Comparison of ENCODE assay signal across 20 mouse cellular contexts in genomic region chr4:128648567-128649255, GRCm38 (mm10). TPM values are rescaled to one million over a fixed set of nuclear protein-coding genes. Genes with fewer than 3 reads are reported as not detected.
DNase-seq lines count a peak whose midpoint lies in the region; ATAC-seq and TF ChIP-seq lines count a peak whose summit lies in the region.
"Had no signal": no experiment of that assay in that cellular context is flagged by ENCODE, and none has a peak within 500 bp of the region (broad histone marks: within the 10 kb centered on the region; RNA-seq: fewer than 3 reads in every experiment).

No protein-coding gene starts in this region.

- H3K36me3 ChIP-seq in hindbrain, embryonic 10.5 days: no peaks in the 10 kb centered on the region
- no peaks in the 10 kb centered on the region for H3K36me3 ChIP-seq in hindbrain, postnatal 0 days (ENCODE audit: insufficient read depth, low read length)
- no peaks in the 10 kb centered on the region for H3K36me3 ChIP-seq in liver, postnatal 0 days (replicated peaks; ENCODE audit: insufficient read depth, low read length)
- H3K36me3 ChIP-seq: embryonic facial prominence, embryonic 13.5 days; heart, embryonic 15.5 days; limb, embryonic 12.5 days had no signal

- peaks cover 36% of the 10 kb centered on the region for H3K4me1 ChIP-seq in hindbrain, embryonic 10.5 days (replicated peaks)
- H3K4me1 ChIP-seq in hindbrain, postnatal 0 days (ENCODE audit: insufficient read depth, low read length): no peaks in the 10 kb centered on the region
- H3K4me1 ChIP-seq in liver, postnatal 0 days (ENCODE audit: insufficient read depth): peaks cover 7% of the 10 kb centered on the region

- ATAC-seq in hindbrain, postnatal 0 days: no peak
- peak; percentile 70 for ATAC-seq in liver, postnatal 0 days

- no peak overlapping the region for H3K4me3 ChIP-seq in hindbrain, embryonic 10.5 days
- no peak overlapping the region for H3K4me3 ChIP-seq in hindbrain, postnatal 0 days (ENCODE audit: low read length)
- no peak overlapping the region for H3K4me3 ChIP-seq in liver, postnatal 0 days (ENCODE audit: low read depth, low read length)
- H3K4me3 ChIP-seq: embryonic facial prominence, embryonic 13.5 days; heart, embryonic 15.5 days; left cerebral cortex, adult 2 months; limb, embryonic 12.5 days; myocyte had no signal

- no peak overlapping the region for H3K4me2 ChIP-seq in hindbrain, postnatal 0 days (ENCODE audit: low read depth, low read length)
- no peak overlapping the region for H3K4me2 ChIP-seq in liver, postnatal 0 days (ENCODE audit: low read depth, low read length)
- H3K4me2 ChIP-seq: embryonic facial prominence, embryonic 13.5 days; heart, embryonic 15.5 days; limb, embryonic 12.5 days; lung, embryonic 14.5 days had no signal

- DNase-seq in hindbrain, embryonic 10.5 days (ENCODE audit: low spot score): peak; percentile 46
- DNase-seq in hindbrain, postnatal 0 days (ENCODE audit: low spot score): no peak
- DNase-seq in embryo, embryonic 9.5 days (ENCODE audit: extremely low spot score): peak; percentile 62
- peak; percentile 92 for DNase-seq in kidney, adult 9 months
- no peak for DNase-seq in liver, postnatal 0 days
- no peak for DNase-seq in right cerebral cortex, postnatal 14 days
- DNase-seq in right cerebral cortex, postnatal 4 days: no peak
- DNase-seq: adrenal gland, adult 2 months; cerebellum, postnatal 14 days; heart, adult 18-20 months; lung, postnatal 4 days; midbrain, embryonic 14.5 days; thymus, postnatal 14 days had no signal

- H3K9me3 ChIP-seq in hindbrain, embryonic 10.5 days: no peaks in the 10 kb centered on the region
- H3K9me3 ChIP-seq in hindbrain, postnatal 0 days (ENCODE audit: low read length): no peaks in the 10 kb centered on the region
- H3K9me3 ChIP-seq in liver, postnatal 0 days (ENCODE audit: low read length): no peaks in the 10 kb centered on the region
- H3K9me3 ChIP-seq: embryonic facial prominence, embryonic 13.5 days; heart, embryonic 15.5 days; limb, embryonic 12.5 days had no signal

- H3K27me3 ChIP-seq in hindbrain, embryonic 10.5 days (ENCODE audit: insufficient read depth, poor library complexity, severe bottlenecking): no peaks in the 10 kb centered on the region
- no peaks in the 10 kb centered on the region for H3K27me3 ChIP-seq in hindbrain, postnatal 0 days (ENCODE audit: insufficient read depth, low read length)
- no peaks in the 10 kb centered on the region for H3K27me3 ChIP-seq in liver, postnatal 0 days (ENCODE audit: insufficient read depth, low read length)
- H3K27me3 ChIP-seq: embryonic facial prominence, embryonic 13.5 days; heart, embryonic 15.5 days; limb, embryonic 12.5 days had no signal

- TF ChIP-seq CTCF in hindbrain, postnatal 0 days (IDR thresholded peaks at IDR 0.05; ENCODE audit: low read depth): no peak
- no peak for TF ChIP-seq CTCF in liver, postnatal 0 days (IDR thresholded peaks at IDR 0.05; ENCODE audit: low read depth)

- WGBS in hindbrain, embryonic 10.5 days: 59% methylated on average over 8 of the region's 8 CpGs
- WGBS in hindbrain, postnatal 0 days: 54% methylated on average over 8 of the region's 8 CpGs
- WGBS in liver, postnatal 0 days (ENCODE audit: insufficient replicate concordance): 53% methylated on average over 8 of the region's 8 CpGs

- no peak for TF ChIP-seq EP300 in liver, postnatal 0 days (IDR thresholded peaks at IDR 0.05; ENCODE audit: low read depth)

- no peak overlapping the region for H3K9ac ChIP-seq in hindbrain, postnatal 0 days (replicated peaks; ENCODE audit: low read length)
- H3K9ac ChIP-seq in liver, postnatal 0 days (replicated peaks): no peak overlapping the region
- H3K9ac ChIP-seq: embryonic facial prominence, embryonic 13.5 days; heart, embryonic 15.5 days; limb, embryonic 12.5 days; lung, embryonic 14.5 days had no signal

- no peak overlapping the region for H3K27ac ChIP-seq in hindbrain, embryonic 10.5 days
- H3K27ac ChIP-seq in hindbrain, postnatal 0 days: no peak overlapping the region
- peak overlapping the region; percentile 39; the same call in 1 of the 2 replicates for H3K27ac ChIP-seq in liver, postnatal 0 days (ENCODE audit: low read depth)
- H3K27ac ChIP-seq: embryonic facial prominence, embryonic 13.5 days; heart, embryonic 15.5 days; left cerebral cortex, adult 2 months; limb, embryonic 12.5 days had no signal

RNA-seq across cellular contexts. Expression of gene Phc2, which starts 5.8 kb away (rescaled TPM):
- 41.9 and 62.2 TPM in 2 replicates for polyA plus RNA-seq in hindbrain, embryonic 10.5 days (2016; fragmentation: Nextera tagmentation; extraction: Ambion mirVana)
- total RNA-seq in hindbrain, postnatal 0 days (2014; rRNA removed): 103 and 125 TPM in 2 replicates
- 46.1 and 50.7 TPM in 2 replicates for polyA plus RNA-seq in hindbrain, postnatal 0 days (2015; fragmentation: Nextera tagmentation; extraction: Ambion mirVana)
- polyA plus RNA-seq in liver, postnatal 0 days (2015; fragmentation: Nextera tagmentation; extraction: Ambion mirVana): 14.6 and 18.7 TPM in 2 replicates

RNA-seq across cellular contexts. Expression of gene Tlr12, which starts 30.3 kb away (rescaled TPM):
- polyA plus RNA-seq in hindbrain, embryonic 10.5 days (2016; fragmentation: Nextera tagmentation; extraction: Ambion mirVana): 0.67 and 0.96 TPM in 2 replicates
- total RNA-seq in hindbrain, postnatal 0 days (2014; rRNA removed): 1.0 and 1.2 TPM in 2 replicates
- 0.89 and 1.4 TPM in 2 replicates for polyA plus RNA-seq in hindbrain, postnatal 0 days (2015; fragmentation: Nextera tagmentation; extraction: Ambion mirVana)
- 1.9 and 2.3 TPM in 2 replicates for polyA plus RNA-seq in liver, postnatal 0 days (2015; fragmentation: Nextera tagmentation; extraction: Ambion mirVana)
- total RNA-seq: gastrocnemius, adult 8-10 months had no signal
- polyA plus RNA-seq: myocyte had no signal

RNA-seq across cellular contexts. Expression of gene Zscan20, which starts 38.8 kb away (rescaled TPM):
- 5.7 and 6.3 TPM in 2 replicates for polyA plus RNA-seq in hindbrain, embryonic 10.5 days (2016; fragmentation: Nextera tagmentation; extraction: Ambion mirVana)
- total RNA-seq in hindbrain, postnatal 0 days (2014; rRNA removed): 6.7 and 15.3 TPM in 2 replicates
- 1.8 and 1.9 TPM in 2 replicates for polyA plus RNA-seq in hindbrain, postnatal 0 days (2015; fragmentation: Nextera tagmentation; extraction: Ambion mirVana)
- 0.46 and 0.58 TPM in 2 replicates for polyA plus RNA-seq in liver, postnatal 0 days (2015; fragmentation: Nextera tagmentation; extraction: Ambion mirVana)

Comparison
In these comparisons a context has a peak if more than half of its experiments do, and no peak if none do; other contexts are left out.
1. DNase-seq: peak in hindbrain, embryonic 10.5 days (single experiment), embryo, embryonic 9.5 days (single experiment) and kidney, adult 9 months (single experiment); none in hindbrain, postnatal 0 days (single experiment), liver, postnatal 0 days (single experiment), right cerebral cortex, postnatal 14 days (single experiment) and right cerebral cortex, postnatal 4 days (single experiment).